Mouse (Mus musculus) layer of hippocampus, adult 11-12 months (tissue): ENCODE measurements at regions not wholly inside any gene's neighbourhood (a gene's known extent, or its start where the extent isn't known, plus 50 kb on each side); places are given as distances from the start of the nearest gene placed in this dataset.

Experiments used
- DNase-seq: peaks from one replicate; pipeline ENCODE4 v3.0.0; 2022; ENCODE audit warnings: low spot score

DNA sequence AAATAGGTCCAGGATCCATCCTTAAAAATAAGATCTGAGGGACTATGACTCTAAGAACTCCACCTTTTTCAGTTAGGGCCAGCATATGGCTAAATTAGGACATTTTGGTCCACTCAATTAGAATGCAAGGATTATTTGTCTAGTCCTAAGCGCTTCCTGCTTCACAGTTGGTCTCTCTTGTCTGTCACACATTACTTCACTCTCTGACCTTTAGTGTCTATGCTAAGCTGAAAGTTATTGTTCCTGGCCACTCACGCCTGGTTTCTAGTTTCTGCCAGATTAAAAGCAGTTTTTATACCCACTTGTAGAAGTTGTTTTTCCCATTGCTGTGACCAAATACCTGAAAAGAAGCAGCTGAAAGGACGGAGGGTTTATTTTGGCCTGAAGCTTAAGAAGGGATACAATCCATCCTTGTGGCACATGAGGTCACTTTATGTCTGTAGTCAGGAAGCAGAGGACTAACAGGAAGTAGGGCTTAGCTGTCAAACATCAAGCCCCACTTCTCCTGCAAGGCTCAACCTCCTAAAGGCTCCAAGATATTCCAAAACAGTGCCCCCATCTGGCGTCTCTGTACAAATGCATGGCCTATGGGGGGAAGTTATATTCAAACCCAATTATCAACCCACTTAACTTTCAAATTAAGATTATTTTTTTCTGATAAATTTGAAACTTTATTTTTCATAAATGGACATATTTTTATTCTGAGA, 195.3 kb upstream of the Gm5148 start:
- DNase-seq = no peak

DNA sequence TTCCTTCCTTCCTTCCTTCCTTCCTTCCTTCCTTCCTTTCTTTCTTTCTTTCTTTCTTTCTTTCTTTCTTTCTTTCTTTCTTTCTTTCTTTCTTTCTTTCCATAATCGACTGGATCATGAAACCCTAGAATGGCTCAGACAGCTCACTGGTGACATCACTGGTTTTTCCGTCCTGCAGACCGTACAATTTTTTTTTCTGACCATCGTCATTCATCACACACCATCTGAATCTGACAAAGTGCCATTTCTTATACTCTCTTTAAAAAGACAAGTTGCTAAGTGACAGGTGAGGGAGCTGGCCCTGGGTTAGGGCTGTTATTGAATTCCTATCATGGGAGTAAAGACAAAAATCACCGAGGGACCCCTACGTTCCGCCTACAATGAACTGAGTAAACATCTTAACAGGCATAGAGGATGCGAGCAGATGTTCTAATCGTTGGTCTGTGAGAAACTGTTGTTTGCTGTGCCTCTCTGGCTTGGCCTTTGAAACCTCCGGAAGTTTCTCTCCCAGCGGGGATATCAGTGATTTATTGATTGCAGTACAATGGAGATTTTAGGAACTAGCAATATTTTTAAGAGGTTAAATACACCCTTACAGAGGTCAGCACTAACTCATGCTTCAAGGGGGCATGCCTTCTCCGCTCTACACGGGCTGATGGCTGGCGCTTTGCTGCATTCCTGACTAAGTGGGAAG, 192.6 kb upstream of the Gm5148 start:
- no peak for DNase-seq

DNA sequence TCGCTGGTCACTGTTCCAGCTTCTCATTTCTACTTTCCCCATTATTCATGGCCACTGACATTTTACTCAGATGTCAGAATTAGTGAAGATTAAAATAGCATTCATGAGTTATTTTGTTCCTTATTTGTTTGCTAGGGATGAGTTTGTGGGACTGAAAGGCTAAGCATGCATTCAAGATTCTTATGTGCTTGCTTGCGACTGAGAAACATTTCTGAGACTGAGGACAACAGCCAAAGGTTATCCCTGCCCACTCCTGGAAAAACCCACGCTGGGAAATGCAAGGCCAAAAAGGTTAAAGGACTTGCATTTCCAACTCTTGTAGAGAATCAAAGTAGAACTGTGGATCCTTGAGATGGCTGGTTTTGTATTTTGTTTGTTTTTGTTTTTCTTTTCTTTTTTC, 192.0 kb upstream of the Gm5148 start:
- DNase-seq = no peak

DNA sequence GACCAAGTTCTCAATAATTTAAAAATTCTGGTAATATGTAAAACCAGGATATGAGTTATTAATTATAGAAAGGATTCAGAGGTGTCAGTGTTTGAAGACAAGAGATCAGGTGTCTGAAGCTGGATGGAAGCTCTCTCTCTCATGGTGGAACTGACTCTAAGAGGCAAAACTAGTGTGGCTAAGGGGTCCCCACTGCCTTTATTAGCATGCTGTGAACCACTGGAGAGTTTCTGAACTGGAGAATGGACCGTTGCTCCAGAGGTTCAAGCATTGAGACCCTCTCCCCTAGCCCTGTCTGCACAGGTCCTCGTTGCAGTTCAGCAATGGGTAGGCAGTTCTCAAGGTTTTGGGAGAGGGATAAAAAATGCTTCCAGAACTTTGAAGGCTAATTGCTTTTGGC, 191.4 kb upstream of the Gm5148 start:
- DNase-seq = no peak

DNA sequence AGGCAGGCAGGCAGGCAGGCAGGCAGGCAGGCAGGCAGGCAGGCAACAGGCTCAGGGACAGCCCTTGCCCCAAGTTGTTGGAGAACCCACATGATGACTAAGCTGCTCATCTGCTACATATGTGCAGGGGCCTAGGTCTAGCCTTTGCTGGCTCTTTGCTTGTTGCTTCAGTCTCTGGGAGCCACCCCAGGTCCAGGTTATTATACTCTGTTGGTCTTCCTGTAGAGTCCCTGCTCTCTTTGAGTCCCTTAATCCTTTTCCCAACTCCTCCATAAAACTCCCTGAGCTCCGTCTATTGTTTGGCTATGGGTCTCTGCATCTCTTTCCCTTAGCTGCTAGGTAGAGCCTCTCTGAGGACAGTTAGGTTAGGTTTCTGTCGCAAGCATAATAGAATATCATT, 189.8 kb upstream of the Gm5148 start:
- no peak for DNase-seq

DNA sequence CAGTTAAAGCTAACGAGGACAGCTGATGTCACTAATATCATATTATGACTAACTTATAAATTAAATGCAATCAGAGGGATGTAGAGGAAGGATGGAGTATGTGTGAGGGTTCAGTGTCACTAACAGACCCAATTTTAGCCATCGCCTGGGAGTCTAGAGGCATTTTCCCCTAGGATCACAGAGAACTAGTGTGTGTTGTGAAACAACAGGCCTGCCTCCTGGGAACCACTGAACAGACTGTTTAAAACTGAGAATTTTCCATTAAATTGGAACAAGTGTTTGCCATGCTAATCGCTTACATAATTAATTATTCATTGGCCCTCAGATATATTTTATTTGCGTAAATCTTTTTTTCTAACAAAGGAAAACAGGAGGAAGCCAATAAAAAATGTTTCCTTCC, 185.5 kb upstream of the Gm5148 start:
- DNase-seq = no peak

DNA sequence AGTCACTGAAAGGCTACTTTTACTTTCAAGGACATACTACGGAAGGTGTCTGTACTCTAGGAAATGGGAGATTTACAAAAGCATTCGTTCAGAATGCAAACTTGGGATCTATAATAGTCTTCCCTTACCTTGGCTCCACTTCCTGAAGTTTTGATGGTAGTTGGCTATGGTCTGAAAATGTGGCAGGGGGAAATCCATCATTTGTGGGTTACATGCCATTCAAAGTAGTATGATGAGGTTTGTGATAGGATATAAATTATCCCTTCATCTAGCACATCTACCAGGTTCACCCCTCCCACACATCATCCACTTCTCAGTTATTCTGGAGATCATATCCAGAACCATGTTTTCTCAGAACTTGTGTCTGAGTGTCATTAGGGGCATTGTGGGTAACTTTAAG, 184.7 kb upstream of the Gm5148 start:
- no peak for DNase-seq

GRCm38 (mm10) chr3:37908456-37908855, 184.2 kb upstream of the Gm5148 start:
- DNase-seq = no peak

DNA sequence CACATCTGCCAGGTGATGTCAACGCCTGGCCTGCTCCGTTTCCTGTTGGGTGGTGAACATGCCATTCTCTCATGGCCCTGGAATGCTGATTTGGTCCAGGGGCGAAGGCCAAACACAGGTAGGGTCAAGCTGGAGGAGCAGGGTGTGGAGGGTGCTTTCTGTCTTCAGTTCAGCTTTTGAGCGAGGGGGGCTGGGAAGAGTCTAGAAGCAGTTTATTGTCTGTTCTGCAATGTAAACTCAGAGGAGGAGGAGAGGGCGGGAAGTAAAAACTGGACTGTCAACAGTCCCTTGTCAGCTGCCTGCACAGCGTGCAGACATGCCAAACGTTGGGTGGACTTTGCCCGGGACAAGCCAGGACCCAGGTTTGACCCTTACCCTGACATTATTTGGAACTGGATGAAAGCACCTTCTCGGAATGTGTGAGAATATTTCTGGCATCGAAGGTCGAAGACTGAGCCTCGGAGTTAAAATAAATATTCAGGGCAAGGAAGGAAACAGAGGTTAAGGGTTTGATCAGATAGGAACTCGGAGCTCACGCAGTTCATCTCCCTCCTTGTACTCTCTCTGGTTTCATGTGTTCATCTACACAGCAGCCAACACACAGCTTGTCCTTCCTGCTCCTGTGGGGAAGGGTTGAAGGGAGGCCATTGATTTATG, 183.3 kb upstream of the Gm5148 start:
- no peak for DNase-seq

DNA sequence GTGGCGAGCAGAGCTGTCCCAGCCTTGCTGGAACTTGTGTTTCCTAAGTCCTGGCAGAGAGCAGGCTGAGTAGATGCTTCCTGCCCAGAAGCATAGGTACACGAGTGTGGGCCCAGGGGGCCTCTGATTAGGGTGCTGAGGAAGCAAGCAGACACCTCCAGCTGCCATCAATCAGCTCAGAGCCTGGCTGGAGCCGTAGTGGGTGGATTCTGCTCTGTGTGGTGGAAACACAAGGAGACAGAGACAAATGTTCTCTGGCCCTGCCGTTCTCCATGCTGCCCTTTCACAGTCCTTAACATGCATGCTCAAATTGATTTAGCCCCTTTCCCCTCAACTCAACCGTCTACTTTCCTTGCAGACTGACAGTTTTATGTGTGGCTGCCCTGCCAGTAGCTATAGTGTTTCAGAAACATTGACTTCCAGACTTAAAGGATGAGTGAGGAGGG, 182.5 kb upstream of the Gm5148 start:
- DNase-seq = no peak

GRCm38 (mm10) chr3:37904188-37904587, 179.9 kb upstream of the Gm5148 start:
- no peak for DNase-seq

GRCm38 (mm10) chr3:37903482-37903881, 179.2 kb upstream of the Gm5148 start:
- DNase-seq = no peak

DNA sequence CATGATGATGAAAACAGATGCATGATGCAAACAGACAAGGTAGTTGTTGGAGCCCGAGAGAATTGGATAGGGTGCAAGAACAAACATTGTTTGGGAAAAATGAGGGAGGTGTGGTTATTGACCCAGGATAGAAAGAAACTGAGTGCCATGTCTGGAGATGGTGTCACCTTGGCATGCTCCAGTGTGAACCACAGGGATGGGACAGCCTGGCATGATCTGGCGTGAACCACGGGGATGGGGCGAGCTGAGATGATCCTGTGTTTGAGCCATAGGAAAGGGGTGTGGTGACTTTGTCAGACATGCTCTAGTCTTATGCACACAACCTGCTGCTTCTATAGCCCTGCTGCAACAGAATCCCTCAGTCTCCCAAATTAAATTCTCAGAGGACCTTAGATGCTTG, 178.7 kb upstream of the Gm5148 start:
- DNase-seq = no peak

DNA sequence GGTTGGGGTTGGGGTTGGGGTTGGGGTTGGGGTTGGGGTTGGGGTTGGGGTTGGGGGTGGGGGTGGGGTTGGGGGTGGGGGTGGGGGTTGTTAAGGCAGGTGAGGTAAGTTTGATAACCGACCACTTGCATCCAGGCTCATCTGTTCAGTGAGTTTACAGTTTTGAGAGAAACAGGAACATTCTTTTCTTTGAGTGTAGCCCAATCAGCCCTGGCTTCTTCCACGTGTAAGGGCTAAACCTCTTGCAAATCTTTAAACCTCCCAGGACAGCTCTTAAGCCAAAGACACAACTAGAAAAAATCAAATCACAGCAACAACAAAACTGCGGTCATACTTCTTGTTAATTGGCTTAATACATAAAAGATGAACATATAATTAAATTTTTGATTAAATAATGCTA, 173.1 kb upstream of the Gm5148 start:
- DNase-seq = no peak

GRCm38 (mm10) chr3:37896821-37897311, 172.6 kb upstream of the Gm5148 start:
- DNase-seq = peak; percentile 23

DNA sequence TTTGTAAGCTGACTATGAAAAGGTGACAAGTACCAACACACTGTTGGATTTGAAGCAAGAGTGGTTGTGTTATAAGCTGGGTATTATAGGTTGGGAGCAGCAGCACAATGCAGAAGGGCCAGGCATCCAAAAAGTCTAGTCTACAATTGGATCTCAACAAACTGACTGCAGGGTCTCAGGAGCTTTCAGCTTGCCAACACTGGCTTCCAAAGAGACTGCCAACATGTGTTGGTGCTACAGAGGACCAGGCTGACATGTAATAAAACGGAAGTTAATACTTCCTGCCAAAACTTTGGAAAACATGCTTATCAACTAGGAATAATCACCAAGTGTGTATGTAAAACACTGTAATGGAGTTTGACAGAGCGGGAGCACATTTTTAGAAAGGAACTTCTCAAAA, 170.3 kb upstream of the Gm5148 start:
- DNase-seq = no peak

DNA sequence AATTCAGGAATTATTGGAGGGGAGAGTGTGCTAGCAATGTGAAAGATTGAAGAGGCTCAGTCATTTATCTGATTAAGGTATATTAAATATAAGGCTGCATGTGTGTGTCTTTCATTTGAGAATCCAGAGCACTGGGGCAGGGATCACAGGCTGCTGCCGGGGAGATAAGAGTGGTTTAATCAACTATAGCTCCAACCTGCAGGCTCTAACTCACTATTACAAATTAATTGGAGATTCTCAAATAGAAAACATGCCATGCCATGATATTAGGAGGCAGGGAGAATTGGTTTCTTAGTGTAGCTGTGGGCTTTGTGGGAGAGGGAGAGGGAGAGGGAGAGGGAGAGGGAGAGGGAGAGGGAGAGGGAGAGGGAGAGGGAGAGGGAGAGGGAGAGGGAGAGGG, 165.9 kb upstream of the Gm5148 start:
- no peak for DNase-seq

- no peak for DNase-seq
Observed at GRCm38 (mm10) chr3:37888455-37888854, 164.2 kb upstream of the Gm5148 start.

GRCm38 (mm10) chr3:37887711-37888110, 163.4 kb upstream of the Gm5148 start:
- no peak for DNase-seq

DNA sequence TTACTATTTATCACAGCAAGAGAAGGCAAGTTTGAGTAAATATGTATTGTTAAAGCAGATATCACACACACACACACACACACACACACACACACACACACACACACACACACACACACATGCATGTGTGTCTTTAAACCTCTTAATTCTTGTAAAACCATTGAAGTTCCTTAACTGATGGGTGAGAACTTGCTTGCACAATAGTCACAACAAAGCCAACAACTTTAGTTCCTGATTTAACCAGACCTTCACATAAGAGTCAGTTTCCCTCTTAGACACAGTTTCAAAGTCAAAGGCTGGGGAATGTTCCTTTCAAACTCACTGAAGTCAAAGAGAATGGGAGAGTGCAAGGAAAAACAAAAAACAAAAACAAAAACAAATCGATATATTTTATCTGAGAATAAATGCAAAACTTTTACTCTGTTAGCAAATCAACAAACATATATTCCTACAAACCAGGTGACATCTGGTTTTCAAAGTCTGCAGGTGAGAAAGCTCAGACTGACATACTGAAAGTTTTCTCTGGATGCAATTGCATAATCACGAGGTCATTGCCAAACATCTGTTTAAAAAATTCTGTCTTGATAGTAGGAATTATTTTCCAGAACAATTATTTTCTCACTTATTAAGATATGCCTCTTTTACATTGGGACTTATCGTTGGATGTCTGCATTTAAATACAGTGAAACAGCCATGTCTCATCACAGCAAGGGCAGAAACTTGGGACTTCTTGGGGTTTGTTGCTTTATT, 162.6 kb upstream of the Gm5148 start:
- no peak for DNase-seq

DNA sequence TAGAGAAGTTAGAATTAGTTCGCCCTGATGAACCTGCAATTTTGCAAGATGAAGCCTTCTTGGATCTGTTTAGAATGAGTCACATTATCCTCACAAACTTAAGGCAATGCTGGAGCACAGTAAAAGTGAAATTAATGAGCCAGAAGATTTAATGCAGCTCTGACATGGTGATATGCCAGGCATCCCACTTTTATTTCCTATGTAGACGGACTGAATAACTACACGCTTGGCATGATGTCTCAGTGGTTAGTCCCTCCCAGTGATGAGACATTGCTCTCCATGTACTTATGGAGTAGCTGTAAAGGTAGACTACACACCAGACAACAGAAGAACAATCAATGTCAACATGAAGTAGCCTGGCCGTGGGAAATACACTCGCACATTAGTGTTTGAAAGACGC, 161.5 kb upstream of the Gm5148 start:
- no peak for DNase-seq

GRCm38 (mm10) chr3:37882417-37882816, 158.1 kb upstream of the Gm5148 start:
- no peak for DNase-seq
